Mouse (Mus musculus) liver, embryonic 14.5 days (tissue): Measurements from ENCODE around the gene Pcgf6.

Source experiments
- CTCF ChIP-seq: IDR thresholded peaks from 2 replicates; pipeline ENCODE4 v1.5.1; 2016; ENCODE audit warnings: antibody characterized with exemption, low read depth, control low read depth
- EP300 ChIP-seq: IDR thresholded peaks from 2 replicates; pipeline ENCODE4 v1.6.1; 2016; ENCODE audit warnings: antibody characterized with exemption, low read depth

DNA sequence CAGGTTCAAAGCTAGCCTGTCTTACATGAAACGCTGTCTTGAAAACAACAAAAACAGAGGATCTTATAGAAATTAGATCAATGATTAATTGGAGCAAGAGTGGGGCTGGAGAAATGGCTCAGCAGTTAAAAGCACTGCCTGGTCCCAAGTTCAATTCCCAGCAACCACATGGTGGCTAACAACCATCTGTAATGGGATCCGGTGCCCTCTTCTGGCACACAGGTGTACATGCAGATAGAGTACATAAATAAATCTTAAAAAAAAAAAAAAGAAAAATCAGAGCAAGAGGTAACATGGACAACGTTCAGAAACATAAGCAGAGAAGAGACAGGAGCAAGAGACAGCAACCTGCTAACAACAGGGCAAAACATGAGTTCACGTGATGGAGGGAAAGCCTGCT lies 24.2 kb downstream of the Pcgf6 start:
- TF ChIP-seq CTCF (peak; percentile 26; the same call in 1 of the 2 replicates), EP300 (no peak)
